Mouse (Mus musculus) mouse trophoblast stem cell (cell line): ENCODE data around the gene 1700015F17Rik.

Experiments
- in situ Hi-C, 2 experiments: fragments of 300-500 bp; cut with MseI, MboI; formaldehyde crosslinking; loops; 2 replicates in 1 of 2; 3 replicates in 1 of 2; pipeline ENCODE4 v1.15.1; 2025

Gene 1700015F17Rik

DNA sequence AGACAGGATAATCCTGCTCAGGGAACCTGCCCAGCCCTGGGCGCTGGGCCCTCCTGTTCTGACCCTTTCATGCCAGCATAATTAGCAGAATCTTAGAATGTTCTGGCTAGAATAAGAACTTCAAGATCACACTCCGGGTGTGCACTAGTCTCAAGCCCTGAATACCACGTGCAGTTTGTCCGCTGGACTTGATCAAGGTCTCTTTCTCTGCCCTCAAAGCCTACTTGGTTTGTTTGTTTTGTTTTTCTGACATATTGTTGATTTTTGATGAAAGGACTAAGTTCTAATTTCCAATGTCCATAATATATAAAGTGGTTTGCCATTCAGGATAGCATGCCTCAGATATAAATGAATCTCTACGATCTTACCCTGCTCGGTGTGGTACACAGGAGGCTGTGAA is at the start of gene 1700015F17Rik:
TSS of gene 1700015F17Rik (minus strand) at position 101 of the 400 bp plus-strand sequence.
- in situ Hi-C loops, result loop anchor here in 1 of 2 experiments (10.0 kb wide), 1 partner anchor 514 kb away; no protein-coding TSS in a partner anchor

DNA sequence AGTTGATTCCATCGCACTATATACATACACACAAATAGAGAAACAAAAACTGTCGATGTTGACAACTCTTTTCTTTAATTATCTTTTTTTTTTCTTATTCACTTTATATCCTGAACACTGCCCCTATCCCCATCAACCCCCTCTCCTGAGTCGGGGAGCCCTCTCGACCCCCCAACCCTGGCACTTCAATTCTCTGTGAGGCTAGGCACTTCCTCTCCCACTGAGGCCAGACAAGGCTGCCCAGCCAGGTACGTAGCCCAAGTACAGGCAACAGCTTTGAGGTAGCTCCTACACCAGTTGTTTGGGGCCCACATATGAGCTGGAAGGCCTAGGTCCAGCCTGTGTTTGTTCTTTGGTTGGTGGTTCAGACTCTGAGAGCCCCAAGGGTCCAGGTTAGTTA is 36.5 kb upstream of the 1700015F17Rik start:
- in situ Hi-C loops, result no loop called here

DNA sequence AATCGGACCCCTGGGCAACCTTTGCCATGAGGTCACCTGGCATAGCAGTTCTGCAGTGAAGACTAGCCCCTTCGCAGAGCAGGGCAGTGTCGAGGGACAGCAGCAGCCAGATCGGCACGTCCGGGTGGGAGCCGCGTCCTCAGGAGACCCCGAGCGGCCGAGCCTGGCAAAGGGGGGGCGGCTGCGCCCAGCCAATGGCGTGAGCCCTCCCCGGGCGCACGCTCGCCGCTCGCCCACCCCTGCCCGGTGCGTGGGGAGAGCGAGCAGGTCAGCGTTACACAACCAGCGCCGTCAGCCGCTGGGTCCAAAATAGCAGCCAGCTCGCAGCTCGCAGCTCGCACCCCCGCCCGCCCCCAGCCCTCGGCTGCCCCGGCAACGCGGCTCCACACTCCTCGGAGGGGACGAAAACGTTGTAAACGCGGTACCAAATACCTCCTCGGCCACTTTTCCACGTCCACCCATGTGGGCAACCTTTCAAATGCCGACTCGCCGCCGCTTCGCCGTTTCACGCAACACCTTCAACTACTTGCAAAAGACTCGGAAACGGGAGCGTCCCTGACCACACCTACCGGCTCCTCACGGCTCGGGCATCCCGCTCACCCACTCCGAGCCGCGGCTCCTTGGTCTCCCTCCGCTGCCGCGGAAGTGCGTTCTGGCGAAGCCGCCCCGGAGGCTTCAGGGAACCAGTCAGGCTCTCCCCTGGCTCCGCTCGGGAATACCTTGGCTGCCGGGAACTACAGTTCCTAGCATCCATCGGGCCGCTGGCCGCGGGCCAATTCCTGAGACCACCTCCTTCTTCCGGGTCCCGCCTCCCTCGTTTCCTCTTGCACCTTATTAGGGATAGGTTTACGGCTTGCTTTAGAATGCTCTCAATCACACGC is 35.5 kb upstream of the 1700015F17Rik start, which contains the start of gene Cldn12:
TSS of gene Cldn12 (minus strand) at position 763 of the 881 bp plus-strand sequence.
- in situ Hi-C loops, result no loop called here

DNA sequence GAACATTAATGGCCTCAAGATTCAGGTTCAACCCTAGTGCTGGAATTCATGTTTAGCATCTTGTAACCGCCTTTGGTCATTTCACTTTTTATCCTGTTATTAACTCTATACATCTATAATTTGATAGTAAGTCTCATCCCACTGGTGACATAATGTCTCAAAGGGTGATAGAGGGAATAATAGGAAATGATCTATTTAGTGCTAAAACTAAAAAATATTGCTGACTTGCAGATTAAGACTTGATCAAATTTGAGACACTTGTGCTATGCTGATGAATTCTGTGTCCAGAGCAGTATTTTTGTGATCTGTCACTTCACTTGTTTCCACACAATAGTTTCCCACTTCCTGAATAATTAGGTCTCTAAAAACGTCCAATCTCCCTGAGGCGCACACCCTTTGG is 32.5 kb upstream of the 1700015F17Rik start:
- in situ Hi-C loops, result no loop called here

DNA sequence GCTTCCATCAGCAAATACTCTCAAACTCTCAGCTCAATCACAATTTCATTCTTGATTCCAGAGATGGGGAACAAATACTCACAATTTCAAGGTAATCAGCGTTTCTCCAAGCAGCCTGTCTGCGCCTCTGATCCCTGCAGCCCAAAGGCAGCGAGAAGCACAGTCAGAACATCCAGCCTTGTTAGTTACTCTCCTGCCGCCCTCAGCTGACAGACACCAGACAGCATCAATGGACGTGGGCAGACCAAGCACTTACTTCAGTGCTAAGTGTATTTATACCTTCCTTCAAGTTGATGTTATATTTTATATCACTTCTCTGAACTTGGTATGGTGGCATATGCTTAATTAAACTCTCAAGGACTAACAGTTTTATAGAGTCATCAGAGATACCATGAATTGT is 32.0 kb upstream of the 1700015F17Rik start:
- in situ Hi-C loops, result no loop called here

DNA sequence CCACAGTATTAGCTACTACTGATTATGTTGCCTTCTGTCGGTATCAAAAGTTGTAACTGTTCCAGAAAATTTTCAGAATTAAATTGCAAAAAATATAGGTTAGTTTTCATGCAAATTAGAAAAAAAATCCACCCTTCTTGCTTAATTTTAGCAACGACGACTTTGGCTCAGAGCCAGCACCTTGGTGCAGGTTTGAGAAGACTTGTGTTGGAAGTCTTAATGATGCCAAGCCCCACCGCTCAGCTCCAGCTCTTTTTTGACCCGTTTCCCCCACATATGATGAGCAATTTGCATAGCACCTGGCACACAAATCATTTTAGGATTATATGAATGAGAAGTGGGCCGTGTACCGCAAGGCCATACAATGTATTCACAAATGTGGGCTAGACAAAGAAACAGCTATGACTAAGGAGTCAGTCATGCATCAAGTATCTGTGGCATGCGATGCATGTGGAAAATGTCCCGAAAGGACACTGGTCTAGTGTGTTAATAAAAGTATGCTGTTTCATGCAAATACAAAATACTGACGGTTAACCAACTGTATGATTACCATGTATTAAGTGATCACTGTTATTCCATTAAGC is 31.5 kb upstream of the 1700015F17Rik start:
- in situ Hi-C loops, result no loop called here

DNA sequence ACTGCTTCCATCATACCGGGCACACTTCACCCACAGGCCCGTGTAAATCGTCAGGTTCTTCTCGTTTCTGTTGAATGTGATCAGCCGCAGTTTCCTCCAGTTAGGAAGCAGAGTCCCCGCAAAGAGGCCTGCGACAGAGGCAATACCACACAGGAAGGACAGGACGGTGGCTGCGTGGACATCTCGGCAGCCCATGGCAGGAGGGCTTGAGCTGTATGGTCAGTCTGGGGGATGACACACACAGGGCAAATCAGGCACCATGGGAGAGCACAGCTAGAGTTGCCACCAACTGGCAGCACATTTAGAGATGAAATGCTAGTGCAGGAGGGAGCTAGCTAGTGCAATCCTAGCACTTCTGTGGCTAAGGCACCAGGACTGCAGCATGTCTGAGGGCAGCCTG is 29.3 kb upstream of the 1700015F17Rik start:
- in situ Hi-C loops, result loop anchor here in 1 of 2 experiments (10.0 kb wide), 1 partner anchor 117 kb away; no protein-coding TSS in a partner anchor

DNA sequence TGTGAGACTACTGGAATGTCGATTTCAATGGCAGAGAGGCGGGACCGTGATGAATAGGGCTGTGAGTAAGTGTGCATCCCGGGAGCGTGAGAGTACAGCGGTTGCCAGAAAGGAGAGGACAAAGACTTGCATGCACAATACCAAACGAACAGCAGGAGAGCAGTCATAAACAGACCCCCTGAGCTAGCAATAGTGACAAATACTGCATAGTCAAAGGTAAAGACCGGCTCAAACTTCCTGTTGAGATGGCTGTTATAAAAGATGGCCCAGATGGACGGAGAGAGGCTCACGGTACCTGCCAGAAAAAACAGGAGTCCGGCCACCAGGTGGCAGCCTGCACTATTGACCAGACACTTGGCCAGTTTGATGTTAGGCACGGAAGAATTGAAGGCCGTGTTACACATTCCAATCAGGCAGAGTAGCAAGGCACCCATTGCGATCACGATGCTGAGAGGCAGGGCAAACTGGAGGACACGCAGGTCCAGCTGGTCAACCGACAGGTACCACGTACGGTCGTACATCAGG is 28.8 kb upstream of the 1700015F17Rik start:
- in situ Hi-C loops, result loop anchor here in 1 of 2 experiments (10.0 kb wide), 1 partner anchor 117 kb away; no protein-coding TSS in a partner anchor

DNA sequence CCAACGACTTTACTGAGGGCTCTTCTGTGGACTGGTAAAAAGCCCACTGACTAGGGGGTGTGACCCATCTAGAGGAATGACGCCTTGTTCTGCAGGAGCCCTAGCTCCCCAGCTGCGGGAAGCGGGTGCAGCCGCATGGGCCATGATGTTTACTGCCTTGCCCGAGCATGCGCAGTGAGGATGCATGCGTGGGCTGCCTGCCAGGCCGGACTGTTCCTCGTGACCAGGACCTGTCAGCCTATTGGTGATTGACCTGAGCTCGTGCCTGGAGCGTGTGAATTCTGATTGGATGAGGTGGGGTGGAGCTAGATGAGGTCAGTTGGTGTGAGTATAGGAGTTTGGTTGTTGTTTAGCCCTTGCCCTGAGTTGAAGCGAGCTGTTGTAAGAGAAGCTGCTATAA is 25.5 kb upstream of the 1700015F17Rik start:
- in situ Hi-C loops, result loop anchor here in 1 of 2 experiments (10.0 kb wide), 1 partner anchor 120 kb away; no protein-coding TSS in a partner anchor

DNA sequence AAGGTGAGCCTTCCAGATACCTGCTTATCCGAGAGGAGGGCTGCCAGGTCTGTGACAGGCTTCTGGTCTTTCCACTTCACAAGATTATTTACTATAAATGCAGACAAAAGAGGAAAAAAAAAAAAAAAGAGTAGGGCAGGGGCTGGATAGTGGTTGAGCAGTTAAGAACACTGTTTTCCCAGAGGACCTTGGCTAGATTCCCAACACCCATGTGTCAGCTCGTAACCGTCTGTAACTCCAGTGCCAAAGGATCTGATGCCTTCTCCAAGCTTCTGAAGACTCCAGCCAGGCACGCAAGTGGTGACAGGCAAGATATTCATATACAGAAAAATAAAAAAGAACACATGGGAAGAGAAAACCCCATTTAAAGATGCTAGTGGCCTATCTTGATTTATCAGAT is 24.4 kb upstream of the 1700015F17Rik start:
- in situ Hi-C loops, result loop anchor here in 1 of 2 experiments (10.0 kb wide), 1 partner anchor 121 kb away; no protein-coding TSS in a partner anchor

DNA sequence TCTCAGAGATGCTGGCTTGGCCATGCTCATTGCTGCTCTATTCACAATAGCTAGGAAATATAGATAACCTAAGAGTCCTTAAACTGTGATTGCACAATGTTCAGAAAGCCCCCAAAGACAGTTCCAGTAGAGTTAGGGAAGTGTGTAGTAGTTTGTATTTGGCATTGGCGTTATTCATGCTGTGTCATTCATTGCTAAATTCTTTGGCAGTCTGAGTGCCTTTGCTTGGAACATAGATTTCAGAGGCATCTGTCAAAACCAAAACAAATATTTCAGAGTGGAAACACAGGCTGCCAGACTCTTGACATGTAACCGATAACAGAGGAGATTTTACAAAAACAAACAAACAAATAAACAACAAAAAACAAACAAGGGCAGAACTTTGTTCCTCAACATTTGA is 22.6 kb upstream of the 1700015F17Rik start:
- in situ Hi-C loops, result loop anchor here in 1 of 2 experiments (10.0 kb wide), 1 partner anchor 123 kb away; no protein-coding TSS in a partner anchor

DNA sequence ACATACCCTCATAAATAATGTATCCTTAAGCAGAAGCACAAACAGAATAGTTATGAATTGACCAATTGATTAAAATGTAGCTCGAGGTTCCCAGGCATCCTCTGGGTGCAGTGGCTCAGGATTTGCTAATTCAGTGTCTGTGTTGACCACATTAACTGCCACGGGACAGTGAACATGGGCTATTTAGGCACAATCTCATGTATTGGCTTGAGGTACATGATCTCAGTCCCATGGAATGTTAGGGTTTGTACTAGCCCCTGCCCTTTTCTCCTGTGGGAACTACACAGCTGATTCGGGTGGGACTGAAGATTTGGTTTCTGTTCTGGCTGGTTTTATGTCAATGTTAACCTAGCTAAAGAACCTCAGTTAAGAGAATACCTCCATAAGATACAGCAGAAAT is 17.4 kb upstream of the 1700015F17Rik start:
- in situ Hi-C loops, result loop anchor here (5.0 to 10.0 kb wide), 2 partner anchors 148 to 256 kb away; no protein-coding TSS in a partner anchor

DNA sequence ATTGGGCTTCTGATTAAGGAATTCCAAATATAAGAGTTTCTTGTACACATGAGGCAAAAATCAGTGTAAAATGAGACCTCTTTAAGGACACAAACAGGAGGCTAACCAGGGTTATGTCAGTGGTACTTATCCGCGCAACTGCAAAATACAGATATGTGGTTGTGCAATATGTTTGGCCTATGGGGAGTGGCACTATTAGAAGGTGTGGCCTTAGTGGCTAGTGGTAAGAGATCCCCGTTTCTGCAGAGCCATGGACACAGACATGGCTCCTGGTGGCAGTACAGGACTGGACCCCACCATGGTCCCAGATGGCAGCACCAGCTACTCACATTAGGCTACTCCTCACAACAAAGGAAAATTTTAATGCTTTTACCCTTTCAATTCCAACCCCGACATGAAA is 16.1 kb upstream of the 1700015F17Rik start:
- in situ Hi-C loops, result loop anchor here (5.0 to 10.0 kb wide), 2 partner anchors 150 to 257 kb away; no protein-coding TSS in a partner anchor

DNA sequence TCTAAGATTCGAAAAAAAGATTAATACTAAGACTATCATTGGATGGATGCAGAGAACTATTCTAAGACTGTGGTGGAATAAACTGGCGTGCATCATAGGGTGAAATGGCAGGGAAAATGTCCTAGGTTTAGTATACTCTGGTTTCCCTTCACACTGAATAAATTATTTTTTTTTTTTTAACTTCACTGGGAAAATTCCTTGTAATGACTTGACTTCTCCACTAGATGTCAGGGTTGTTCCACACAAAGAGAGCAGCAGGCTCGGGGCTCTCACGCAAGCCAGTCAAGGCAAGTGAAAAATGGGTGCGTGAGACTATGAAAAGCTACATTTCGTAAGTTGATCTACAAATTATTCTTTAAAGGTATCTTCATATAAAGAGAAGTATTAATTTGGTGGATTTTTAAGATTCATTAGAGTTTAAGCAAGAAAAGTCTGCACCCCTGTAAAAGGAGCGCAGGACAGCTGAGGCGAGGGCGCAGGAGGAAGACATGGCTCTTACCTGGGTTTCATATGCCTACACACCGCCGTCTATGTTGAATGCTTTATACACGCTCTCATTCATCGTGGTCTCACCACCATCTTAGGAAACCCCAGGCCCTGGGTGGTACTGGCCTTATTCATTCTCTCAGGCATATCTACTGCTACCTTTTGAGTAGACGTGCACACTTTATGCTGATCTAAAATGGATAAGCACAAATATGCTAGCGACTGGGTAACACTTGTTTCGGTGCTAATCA is 15.5 kb upstream of the 1700015F17Rik start:
- in situ Hi-C loops, result loop anchor here (5.0 to 10.0 kb wide), 2 partner anchors 150 to 258 kb away; no protein-coding TSS in a partner anchor

DNA sequence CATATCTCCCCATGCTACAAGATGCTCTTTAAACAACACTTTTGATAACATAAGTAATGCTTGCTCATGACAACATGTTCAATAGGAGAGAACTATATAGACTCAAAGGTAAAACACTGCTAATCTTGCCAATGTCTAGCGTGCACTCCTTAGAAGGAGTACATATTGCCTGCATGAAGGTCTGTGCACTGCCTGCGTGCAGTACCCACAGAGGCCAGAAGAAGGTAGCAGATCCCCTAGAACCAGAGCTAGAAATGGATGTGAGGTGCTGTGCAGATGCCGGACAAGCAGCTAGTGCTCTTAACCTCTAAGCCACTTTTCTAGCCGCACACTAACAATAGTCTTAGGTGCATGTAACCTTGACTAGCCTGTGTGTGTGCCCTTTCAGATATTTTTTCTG is 13.2 kb upstream of the 1700015F17Rik start:
- in situ Hi-C loops, result loop anchor here (5.0 to 10.0 kb wide), 2 partner anchors 153 to 260 kb away; no protein-coding TSS in a partner anchor

DNA sequence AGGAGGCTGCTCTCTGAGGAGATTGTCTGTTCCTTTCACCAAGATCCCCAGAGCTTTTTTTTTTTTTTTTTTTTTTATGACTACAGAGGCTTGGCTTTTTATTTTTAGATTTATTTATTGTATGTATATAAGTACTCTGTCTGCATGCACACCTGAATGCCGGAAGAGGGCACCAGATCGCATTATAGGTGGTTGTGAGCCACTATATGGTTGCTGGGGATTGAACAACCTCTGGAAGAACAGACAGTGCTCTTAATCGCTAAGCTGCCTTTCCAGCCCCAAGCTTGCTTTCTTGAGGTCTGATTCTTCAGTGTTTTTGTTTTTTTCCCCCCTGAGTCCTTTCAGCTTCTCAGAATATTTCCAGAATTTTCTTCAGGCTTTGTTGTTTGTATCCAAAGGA is 7.1 kb upstream of the 1700015F17Rik start:
- in situ Hi-C loops, result loop anchor here in 1 of 2 experiments (10.0 kb wide), 1 partner anchor 521 kb away; no protein-coding TSS in a partner anchor

DNA sequence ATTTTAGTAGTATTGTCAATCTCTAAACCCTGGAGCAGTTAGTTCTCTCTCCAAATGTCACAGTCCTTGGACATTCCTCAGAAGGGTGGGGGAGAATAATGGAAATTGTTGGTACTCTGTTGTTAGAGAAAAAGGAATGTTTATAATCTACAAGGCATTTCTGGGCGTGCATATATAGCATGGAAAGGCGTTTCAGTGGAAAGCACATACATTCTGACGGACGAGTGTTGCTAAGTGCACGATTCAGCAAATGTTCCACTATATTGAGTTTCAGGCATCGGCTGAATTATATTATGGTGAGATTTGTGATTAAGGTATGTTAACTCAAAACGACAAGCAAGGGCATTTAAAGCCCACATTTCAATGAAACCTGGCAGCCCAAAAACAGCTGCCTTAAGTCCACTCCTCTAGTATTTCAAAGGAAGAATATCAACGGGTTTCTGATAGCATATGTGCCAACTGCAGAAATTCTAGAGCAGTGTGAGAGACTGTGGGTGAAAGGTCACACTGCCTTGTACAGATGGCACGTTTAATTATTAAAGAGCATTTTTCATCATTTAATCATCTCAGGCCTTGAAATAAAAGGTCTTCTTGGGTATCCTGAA is 4.4 kb upstream of the 1700015F17Rik start:
- in situ Hi-C loops, result loop anchor here in 1 of 2 experiments (10.0 kb wide), 1 partner anchor 519 kb away; no protein-coding TSS in a partner anchor

DNA sequence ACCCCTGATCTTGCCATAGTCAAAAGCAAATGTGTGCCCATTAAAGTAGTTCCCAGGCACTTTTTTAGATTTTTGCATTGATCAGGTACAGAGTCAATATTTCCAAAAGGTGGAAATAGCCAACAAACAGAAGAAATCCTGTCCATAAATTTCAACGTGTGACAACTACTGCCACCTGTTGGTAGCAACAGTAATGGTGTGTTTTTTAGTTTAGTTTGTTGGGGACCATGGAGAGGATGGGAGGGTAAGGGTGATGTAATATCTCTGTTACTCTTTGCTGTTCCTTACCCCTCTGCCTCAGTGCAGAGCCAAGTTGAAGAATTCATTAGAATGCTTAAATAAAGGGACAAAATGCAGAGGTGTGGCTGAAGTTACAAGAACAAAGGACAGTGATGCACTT is 2.7 kb upstream of the 1700015F17Rik start:
- in situ Hi-C loops, result loop anchor here in 1 of 2 experiments (10.0 kb wide), 1 partner anchor 517 kb away; no protein-coding TSS in a partner anchor

DNA sequence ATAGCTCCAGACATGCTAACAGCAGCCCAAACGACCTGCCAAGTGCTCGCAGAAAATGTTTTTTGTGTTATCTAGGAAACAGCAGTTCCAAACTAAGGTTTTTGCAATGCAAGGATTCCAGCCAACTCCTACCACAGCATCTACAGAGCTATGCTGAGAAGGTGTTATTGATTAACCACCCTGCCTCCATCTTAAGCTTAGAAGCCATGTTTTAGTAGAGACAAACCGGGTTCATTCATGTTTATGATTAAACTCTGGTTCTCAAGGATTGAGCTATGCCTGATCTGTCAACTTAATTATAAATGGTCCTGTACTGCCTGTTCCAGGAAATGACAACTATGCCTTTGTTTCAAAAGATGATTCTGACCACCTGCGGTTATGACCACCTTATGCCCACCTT is 2.8 kb downstream of the 1700015F17Rik start:
- in situ Hi-C loops, result loop anchor here in 1 of 2 experiments (10.0 kb wide), 1 partner anchor 511 kb away; no protein-coding TSS in a partner anchor

DNA sequence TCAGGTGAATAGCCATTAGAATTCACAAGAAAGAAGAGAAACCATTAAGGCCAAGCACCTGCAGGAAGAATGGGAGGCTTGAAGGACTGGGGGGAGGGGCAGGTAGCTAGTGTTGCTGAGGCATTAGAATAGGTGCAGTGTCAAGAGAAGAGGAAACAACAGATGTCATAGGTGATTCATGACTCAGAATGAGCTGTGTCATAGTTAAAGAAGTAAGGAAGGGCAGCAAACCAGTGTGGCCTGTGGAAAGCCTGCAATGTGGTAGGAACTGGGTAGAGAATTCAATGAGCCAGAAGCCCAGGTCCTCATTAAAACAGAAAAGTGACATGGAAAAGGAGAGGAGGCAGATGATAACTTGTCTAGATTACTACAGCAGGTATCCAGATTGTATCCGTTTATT is 13.7 kb downstream of the 1700015F17Rik start:
- in situ Hi-C loops, result no loop called here
